Mouse (Mus musculus) gastrocnemius, adult 8-10 months (tissue): ENCODE data around the gene Gm34653. TPM values are rescaled to one million over a fixed set of nuclear protein-coding genes. Genes with fewer than 3 reads are reported as not detected.
"Not testable (repeated sequence)": the region's sequence is repeated elsewhere in the genome, so short reads cannot be mapped to it uniquely, and the experiment has no call there.

Experiments
- DNase-seq, 2 experiments: peaks; one replicate each; pipeline ENCODE4 v3.0.0; 2022; ENCODE audit warnings: low spot score in 2 of 2
- total RNA-seq, 4 experiments: library from RNA; stranded (reverse); gene quantifications; 2 replicates each; pipeline ENCODE4 v1.2.4; 2022

Gene Gm34653
- total RNA-seq, 4 experiments from 2014 or later, result 0.15 to 0.19 (median 0.18) TPM; not detected in 1

DNA sequence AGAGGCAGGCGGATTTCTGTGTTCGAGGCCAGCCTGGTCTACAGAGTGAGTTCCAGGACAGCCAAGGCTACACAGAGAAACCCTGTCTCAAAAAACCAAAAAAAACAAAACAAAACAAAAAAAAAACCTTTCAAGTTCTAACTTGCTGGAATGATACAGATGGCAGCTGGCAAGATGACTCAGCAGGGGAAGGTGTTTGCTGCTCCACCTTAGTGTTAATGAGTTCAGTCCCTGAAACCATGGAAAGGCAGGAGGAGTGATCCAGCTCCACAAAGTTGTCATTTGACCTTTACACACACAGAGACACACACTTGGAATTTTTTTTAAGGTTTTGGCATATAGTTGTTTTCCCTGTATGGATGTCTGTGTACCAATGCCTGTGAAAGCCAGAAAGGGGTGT is 16.9 kb upstream of the Gm34653 start:
- DNase-seq, result not testable (repeated sequence)

DNA sequence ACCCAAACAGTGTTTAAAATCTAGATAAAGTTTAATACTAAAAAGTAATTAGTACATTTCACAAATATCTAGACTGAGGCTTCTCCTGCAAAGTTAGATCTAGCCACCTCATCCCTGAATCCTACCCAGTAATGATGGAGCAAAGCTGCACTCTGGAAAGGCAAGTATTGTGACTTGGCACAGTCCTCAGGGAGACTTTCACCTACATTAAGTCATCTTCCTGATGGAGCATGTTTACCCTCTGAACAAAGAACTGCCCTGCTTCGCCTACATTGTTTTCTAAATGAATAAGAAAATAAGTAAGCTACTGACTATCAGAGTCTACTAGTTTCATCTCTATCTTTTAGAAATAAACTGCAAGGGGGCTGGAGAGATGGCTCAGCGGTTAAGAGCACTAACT is 14.3 kb upstream of the Gm34653 start:
- DNase-seq, result no peak

DNA sequence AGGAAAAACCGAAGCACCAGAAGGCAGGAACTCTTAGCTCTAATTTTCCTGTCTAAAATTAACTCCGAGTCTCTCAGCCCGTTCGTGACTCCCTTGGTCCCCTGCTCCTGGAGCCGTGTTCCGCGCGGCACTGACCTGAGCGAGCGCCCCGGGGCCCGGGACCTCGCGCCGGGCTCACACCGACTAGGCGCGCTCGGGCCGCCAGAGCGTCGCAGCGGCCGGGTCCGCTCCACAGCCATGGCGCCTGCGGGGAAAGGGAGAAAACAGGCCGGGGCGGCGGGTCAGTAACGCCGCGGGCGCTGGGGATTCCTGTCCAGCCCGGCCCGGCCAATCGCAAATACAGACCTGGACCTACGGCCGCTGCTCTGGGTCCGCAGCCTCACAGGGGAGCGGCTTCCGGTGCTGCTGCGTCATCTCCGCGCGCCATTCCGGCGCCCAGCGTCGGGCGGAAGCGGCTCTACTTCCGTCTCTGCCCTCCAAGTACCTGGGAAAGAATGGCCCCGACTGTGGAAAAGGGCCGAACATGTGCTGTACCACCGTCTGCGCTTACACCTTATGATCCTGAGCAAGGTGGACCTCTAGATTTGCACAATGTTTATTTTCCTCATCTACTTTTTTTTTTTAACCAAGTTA is 6.9 kb upstream of the Gm34653 start, which contains the start of gene Fbxw2:
Fbxw2 (minus strand) TSS at position 485 of the 633 bp plus-strand sequence.
- DNase-seq, result peak; percentile 74 to 79

DNA sequence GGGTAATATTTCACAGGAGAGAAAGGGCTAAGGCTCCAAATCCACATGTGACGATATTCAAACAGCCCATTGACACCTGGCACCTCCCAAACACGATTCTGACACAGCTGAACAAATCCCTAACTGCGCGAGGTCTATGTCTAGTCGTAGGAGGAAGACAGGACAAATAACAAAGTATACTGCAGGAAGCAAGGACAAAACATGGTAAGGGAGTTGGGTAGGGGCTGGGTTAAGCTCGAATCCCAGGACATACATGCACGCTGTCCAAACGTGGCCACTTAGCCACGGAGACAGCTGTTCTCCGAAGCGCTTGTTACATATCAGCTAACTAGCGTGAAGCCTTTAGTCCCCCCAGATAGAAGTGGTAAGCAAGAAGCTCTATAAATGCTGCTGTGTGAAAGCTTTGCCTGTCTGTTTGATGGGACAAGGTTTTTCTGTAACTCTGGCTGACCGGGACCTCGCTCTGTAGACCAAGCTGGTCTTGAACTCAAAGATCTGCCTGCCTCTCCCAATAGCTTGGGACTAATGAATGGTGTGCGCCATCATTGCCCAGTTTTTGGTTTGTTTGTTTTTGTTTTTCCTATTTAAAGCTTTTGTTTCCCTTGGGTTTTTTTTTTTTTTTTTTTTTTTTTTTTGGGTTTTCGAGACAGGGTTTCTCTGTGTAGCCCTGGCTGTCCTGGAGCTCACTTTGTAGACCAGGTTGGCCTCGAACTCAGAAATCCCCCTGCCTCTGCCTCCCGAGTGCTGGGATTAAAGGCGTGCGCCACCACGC is 6.2 kb upstream of the Gm34653 start:
- no peak for DNase-seq

DNA sequence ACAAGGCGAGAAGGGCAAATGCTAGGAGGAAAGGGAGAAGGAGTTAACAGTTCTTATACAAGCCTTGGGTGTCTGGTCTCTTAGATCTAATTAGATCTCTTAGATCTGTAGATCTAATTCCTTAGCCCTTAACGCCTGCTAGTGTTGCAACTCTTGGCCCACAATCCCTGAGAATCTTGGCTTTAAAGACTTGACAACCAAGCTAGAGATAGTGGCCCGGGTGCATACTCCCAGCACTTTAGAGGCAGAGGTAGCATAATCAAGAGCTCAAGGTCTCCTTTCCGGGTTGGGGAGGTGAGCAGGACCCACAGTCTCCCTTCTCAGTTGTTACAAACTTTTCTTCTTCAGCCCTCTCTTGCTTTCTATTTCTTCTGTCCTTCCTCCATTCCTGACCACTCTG is 5.2 kb upstream of the Gm34653 start:
- DNase-seq, result no peak

DNA sequence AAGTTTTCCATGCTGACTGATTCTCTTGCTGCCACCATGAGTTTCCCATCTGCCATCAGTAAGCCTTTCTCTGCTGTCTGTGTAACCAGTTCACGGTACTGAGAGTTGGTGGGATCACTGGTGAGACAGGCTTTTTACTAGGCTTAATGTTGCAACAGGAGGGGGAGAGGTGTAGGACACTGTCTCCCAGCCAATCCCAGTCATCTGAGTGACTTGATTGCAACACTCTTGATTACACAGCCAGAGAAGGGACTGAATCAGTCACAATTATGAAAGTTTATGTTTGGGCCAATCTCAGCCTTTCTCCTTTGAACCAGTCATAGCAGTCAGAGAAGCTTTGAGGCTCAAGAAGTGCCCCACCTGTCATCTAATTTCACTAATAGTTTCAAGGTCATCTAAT is 4.8 kb upstream of the Gm34653 start:
- no peak for DNase-seq

DNA sequence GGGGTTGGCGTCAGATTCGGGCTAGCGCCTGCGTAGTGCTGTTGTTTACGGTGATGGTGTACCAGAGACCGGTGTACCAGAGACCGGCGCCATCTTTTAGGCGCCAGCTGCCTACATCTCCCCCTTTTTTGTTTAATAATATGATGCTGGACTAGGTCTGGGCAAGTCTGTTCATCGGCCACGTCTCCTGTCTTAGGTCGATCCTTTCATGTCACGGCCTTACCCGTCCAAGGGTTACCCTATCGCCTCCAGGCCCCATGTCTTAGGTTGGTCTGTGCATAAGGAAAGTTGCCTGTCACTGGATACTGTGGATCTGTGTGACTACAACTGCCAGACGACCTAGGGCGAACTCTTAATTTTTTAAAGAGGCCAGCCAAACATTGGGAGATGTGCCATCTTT is 2.7 kb upstream of the Gm34653 start:
- DNase-seq, result not testable (repeated sequence)

DNA sequence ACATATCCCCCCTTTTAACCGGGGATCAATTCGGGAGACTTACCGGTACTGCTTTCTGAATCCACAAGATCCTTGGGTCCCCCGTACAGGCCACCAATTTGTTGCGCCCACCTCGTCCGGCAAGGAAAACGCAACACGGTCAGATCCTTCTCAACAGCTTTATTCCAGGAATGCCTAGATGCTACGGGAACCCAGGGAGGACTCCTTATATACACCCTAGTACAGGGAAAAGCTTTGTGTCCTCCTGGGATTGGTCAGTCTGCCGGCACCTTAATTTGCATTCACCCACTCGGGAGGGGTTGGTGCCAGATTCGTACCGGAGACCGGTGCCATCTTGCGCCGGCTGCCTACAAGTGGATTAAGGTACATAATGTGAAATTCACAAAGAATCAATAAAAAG is 817 bp downstream of the Gm34653 start:
- DNase-seq, result no peak

DNA sequence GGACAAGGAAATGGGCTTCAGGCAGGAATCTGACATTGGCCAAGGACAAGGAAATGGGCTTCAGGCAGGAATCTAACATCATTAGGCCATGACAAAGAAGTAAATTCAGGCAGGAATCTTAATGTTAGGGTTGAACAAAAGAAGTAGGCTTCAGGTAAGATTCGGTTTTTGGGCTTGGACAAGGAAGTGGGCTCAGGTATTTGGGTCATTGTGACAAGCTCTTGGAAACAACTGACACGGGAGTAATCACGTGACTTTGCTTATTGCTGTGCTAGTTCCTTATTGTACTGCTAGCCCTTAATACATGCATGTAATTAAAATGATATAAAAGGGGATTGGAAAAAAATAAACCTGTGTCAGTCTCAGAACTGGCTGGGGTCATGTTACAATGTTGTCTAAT is 2.9 kb downstream of the Gm34653 start:
- no peak for DNase-seq

DNA sequence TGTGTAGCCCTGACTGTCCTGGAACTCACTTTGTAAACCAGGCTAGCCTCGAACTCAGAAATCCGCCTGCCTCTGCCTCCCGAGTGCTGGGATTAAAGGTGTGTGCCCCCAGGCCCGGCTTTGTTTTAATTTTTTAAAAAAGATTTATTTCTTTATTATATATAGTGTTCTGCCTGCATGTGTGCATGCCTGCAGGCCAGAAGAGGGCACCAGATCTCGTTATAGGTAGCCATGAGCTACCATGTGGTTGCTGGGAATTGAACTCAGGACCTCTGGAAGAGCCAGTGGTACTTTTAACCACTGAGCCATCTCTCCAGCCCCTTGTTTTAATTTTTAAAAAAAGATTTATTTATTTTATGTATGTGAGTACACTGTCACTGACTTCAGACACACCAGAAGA is 7.3 kb downstream of the Gm34653 start:
- not testable (repeated sequence) for DNase-seq

DNA sequence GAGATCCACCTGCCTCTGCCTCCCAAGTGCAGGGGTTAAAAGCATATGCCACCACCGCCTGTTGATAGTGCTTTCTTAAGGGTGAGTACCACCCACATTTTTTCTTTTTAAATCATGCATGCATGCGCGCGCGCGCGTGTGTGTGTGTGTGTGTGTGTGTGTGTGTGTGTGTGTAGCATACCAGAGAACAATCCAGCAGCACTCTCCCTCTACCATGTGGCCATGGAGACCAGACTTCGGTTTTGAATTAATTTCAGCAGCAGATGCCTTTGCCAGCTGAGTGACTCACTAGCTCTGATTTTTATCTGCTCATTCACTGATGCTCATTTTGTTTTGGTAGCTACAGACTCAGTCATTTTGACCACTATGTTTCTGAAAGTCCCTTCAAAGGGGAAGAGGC is 8.9 kb downstream of the Gm34653 start:
- no peak for DNase-seq

DNA sequence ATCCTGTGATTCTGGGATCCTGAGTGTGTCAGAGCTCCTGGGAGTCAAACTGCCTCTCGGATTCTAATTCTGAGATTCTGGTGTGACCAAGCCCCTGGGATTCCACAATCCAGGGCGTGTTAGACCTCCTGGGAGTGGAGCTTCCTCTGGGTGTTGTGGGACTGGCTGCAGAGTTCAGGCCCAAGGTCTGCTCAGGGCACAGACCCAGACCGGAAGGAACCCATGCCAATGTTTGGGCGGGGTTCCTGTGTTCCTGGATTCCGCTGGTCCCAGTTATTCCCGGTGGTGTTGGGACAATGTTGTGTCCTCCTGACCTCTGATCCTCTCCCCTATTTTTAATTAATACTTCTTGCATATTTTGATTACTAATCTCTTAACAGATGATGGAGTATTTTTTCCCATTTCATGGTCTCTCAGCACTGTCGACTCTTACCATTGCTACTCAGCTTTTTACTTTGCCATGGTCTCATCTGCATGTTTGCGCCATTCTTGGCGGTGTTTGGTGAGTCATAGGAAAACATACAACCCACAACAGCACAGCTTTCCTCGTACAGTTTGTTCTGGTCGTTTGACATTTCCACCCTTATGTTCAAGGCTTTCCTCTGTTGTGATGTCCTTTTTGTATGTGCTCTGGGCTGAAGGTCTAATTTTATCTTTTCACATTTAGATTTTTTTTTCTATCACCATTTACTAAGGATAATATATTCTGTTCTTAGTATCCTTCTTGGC is 10.6 kb downstream of the Gm34653 start:
- DNase-seq, result peak; percentile 16 to 25

DNA sequence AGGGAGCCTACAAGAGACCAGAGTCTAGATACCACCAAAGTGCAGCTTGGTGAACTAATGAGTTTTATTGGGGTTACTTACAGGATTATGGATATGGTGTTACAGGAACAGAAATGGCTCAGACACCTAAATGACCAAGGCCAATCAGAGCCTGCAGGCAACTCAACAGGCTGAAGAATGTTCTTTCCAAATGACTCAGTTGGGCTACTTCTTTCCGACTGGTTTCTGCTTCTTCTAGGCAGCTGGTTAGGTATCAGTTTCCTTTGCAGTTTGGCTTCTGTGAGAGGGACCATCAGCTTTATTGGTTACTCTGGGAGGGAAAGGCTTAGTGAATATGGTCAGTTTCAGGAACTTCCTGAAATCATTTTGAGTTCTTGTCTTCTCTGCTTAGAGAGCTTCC is 14.9 kb downstream of the Gm34653 start:
- no peak for DNase-seq

DNA sequence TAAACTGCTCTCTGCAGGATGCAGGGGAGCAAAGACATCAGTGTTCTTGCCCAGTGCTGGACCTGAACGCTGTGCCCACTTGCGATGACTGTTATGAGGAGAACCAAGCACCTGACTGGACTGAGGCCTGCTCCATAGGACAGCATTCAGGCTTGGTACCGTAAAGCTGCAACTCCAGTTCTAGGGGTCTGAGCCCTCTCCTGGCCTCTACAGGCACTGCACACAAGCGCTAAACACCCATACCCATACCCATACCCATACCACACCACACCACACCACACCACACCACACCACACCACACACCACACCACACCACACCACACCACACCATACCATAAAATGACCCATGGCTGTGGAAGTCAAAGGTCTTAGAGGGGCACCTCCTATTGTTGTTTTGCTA is 22.5 kb downstream of the Gm34653 start:
- DNase-seq, result no peak

DNA sequence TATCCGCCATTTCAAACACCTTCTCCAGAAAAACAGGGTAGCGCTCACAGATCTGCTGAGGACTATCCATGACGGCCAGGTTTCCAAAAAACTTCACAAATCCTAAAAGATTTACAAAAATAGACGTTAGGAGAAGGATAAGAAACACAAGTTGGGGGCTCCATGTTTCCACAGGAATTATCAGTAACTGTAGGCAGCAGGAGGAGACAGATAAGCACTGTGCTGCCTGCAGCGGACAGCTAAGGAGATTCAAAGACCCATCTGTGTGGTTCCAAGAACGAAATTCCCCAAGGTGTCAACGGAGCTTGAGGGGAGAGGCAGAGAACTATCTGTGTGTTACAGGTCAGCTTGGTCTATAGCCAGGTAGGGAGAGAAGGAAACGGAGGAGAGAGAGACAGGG is 24.9 kb downstream of the Gm34653 start:
- DNase-seq, result no peak

DNA sequence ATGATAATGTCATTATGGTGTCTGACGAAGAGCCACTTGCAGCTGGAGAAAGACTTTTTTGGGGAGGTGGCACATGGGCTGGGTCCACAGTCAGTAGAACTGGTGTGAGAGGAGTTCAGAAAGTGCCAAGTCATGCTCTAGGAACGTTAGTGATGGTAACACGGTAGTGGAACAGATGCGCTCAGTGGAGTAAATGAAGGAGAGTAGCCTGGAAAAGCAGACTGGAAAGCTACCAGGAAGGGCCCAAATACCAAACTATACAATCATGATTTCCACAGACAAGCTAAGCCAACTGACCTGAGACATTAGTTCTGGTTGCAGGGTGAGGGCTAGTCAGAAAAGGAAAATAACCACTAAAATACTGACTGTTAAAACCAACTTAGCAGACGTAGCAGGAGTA is 36.9 kb downstream of the Gm34653 start:
- no peak for DNase-seq

DNA sequence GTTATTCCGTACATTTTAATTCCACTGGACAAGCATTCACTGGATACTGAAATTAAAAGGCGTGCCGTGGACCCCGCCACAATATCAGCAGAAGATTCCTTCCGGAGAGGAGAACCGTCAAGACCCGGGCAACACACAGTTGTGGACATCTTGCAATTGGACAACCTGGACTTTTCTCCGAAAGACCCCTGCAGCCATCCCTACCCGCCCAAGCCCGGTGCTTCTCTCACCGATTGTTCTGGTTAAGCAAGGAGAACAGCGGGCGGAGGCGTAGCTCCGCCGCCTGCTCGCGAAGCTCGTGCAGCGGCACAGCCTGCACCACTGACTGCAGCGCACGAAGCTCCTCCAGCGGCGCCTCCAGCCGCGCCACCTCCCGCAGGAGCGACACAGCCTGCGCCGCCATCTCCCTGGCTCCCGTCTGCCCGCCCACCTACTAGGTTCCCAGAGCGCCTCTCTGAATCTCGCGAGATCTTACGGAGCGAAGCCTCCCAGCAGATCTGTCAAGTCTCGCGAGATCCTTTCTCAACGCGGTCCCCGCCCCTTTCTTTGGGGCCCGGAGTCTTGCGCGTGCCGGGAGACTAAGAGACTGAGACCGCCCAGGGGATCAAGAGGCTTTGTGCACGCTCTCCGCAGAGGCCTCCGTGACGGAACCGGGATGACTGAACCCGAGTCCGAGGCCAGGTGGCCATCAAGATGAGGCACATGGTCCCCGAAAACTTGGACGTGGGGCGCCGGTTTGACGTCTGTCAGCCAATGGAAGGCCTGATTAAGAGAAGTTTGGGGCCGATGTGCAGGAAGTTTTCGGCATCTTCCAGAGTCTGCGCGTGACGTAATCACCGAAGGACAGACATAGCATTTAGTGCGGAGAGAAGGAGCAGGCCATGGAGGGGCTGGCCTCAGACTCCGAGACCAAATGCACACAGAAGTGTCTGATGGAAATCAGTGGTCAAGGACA is 38.0 kb downstream of the Gm34653 start:
- peak; percentile 88 to 91 for DNase-seq

DNA sequence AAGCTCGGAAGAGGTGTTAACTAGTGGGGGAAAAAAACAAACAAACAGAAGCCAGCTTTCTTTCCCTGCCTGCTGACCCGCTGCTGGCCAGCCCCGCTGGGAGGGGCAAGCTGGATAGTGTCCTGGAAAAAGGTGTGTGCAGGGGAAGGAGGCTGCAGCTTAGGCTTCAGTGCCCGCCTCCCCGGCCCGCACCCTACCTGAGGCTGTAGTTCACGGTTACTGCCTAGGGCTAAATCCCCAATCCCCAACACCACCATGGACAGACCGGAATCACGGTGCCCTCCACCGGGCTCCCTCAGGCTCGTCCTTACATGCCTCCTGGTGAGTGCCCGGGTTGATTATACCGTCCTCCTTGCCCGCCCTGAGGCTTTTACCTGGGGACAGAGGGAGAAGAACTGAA is 41.5 kb downstream of the Gm34653 start, which contains the start of gene Cutal:
Cutal (plus strand) TSS at position 126 of the 400 bp plus-strand sequence.
- DNase-seq, result no peak

DNA sequence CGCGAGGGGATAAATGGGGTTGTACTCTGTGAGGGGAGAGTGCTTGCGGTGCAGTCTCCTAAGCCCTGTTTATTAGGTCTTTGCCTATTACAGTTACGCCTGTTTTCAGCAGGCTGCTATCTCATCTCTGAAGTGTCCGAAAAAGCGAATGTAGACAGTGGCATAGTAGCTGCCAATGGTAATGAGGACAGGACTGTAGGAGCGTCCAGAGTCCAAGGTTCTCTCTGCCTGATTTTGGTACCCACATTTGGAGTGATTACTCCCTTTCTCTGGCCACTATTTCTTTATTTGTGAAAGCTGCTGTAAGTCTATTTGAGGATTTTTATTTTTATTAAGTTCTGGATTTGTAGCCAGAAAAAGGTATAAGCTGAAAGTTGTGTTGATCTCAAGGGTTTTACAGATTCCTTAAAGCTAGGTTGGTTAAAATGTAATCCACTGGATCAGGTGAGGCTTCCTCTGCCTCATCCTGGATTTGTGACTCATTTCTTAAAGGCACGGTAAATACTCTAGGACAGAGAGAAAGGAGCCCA is 42.1 kb downstream of the Gm34653 start, which contains the start of gene Psmd5:
Psmd5 (minus strand) TSS at position 153 of the 530 bp plus-strand sequence.
- no peak for DNase-seq

DNA sequence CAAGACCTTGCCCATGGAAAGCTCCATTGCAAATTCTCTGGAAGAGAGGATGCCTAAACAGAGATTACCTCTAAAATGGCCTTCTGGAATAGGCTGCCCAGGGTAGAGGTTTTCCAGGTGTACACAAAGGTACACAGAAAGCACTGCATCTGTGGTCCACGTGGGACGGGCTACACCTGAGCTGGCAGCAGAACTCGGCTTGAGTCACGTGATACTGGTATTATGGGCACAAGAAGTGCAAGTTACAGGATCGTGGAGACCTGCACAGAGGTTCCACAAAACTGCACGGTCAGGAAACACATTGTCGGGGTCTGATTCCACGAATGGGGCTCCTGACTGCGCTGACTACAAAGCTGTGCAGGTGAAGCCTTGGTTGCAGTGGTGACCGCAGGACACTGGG is 47.2 kb downstream of the Gm34653 start:
- DNase-seq, result no peak

DNA sequence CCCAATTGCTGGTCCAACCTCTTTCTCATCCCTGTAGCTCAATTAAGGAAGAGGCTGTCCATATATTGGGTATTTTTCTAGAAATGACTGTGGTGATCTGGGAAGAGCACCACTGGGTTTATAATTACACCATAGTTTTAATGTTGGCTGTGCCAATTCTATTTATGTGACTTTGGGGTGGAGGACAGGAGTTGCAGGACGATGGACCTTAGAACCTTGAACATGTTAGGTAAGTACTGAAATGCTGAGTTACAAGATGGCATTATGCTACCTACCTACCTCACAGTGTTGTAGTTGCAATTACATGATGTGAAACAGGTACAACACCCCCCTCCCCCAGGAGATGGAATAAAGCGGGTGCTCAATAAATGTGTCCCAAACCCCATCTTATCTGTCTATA is 50.0 kb downstream of the Gm34653 start:
- no peak for DNase-seq
